Mouse (Mus musculus): ENCODE measurements at regions not wholly inside any gene's neighbourhood (a gene's known extent, or its start where the extent isn't known, plus 50 kb on each side); places are given as distances from the start of the nearest gene placed in this dataset.
"Not testable (repeated sequence)": the region's sequence is repeated elsewhere in the genome, so short reads cannot be mapped to it uniquely, and the experiment has no call there.

GRCm38 (mm10) chr17:29430401-29430800 is 60.2 kb upstream of the Pim1 start:
- Histone ChIP-seq H3K9me3 (ENCODE audit: control insufficient read depth, low read length) (no peaks in the 10 kb centered on the region), H3K27me3 (replicated peaks; ENCODE audit: control insufficient read depth, insufficient read depth, low read length) (no peaks in the 10 kb centered on the region), H3K9ac (ENCODE audit: low read depth, low read length) (no peak overlapping the region), H3K4me1 (ENCODE audit: control insufficient read depth, insufficient read depth, low read depth, low read length) (no peaks in the 10 kb centered on the region), H3K4me3 (ENCODE audit: low read length) (no peak overlapping the region), H3K27ac (ENCODE audit: low read depth, low read length) (no peak overlapping the region), H3K36me3 (ENCODE audit: control insufficient read depth, insufficient read depth, low read length) (no peaks in the 10 kb centered on the region), H3K4me2 (ENCODE audit: low read length) (no peak overlapping the region)
- no peak for ATAC-seq
- 84% methylated on average over 11 of the region's 11 CpGs for WGBS

DNA sequence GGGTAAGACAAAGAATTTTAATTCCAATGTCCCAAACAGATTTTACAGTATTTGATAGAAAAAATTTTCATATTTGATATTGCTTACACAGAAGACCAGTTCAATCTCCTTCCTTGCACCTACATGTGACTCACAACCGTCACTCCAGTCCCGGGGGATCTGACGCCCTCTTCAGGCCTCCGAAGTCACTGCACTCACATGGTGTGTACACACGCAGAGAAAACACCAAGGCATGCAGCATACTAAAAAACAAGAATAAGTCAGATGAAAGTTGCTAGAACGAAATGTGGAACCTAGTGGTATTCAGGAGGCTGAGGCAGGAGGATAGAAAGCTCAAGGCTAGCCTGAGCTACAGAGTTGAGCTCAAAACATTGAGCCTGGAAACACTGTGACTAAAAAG is 59.7 kb upstream of the Pim1 start:
- H3K4me2 ChIP-seq (ENCODE audit: low read length) = no peak overlapping the region
- H3K4me3 ChIP-seq (ENCODE audit: low read length) = no peak overlapping the region
- no peak for ATAC-seq
- H3K4me1 ChIP-seq (ENCODE audit: control insufficient read depth, insufficient read depth, low read depth, low read length) = no peaks in the 10 kb centered on the region
- H3K27ac ChIP-seq (ENCODE audit: low read depth, low read length) = no peak overlapping the region
- H3K9ac ChIP-seq (ENCODE audit: low read depth, low read length) = no peak overlapping the region
- H3K36me3 ChIP-seq (ENCODE audit: control insufficient read depth, insufficient read depth, low read length) = no peaks in the 10 kb centered on the region
- no peaks in the 10 kb centered on the region for H3K27me3 ChIP-seq (replicated peaks; ENCODE audit: control insufficient read depth, insufficient read depth, low read length)
- no peaks in the 10 kb centered on the region for H3K9me3 ChIP-seq (ENCODE audit: control insufficient read depth, low read length)
- 96% methylated on average over 6 of the region's 6 CpGs for WGBS

GRCm38 (mm10) chr17:29431553-29432297 is 58.8 kb upstream of the Pim1 start:
- 56% methylated on average over 8 of the region's 8 CpGs for WGBS

DNA sequence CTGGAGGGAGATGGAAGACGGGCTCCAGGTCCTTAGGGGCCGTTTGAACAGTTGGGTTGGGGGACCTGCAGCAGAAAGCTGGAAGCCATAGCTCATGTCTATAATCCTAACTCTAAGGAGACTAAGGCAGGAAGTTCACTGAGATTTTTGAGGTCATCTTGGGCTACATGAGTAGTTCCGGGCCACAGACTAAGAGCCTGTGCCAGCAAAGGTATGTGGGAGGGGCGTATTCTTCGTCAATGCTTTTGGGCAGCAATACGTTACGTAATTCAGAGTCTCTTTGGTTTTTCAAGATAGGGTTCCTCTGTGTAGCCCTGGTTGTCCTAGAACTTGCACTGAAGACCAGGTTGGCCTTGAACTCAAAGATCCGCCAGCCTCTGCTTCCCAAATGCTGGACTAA is 57.9 kb upstream of the Pim1 start:
- ATAC-seq = no peak
- H3K36me3 ChIP-seq (ENCODE audit: control insufficient read depth, insufficient read depth, low read length) = no peaks in the 10 kb centered on the region
- H3K9me3 ChIP-seq (ENCODE audit: control insufficient read depth, low read length) = no peaks in the 10 kb centered on the region
- H3K4me3 ChIP-seq (ENCODE audit: low read length) = no peak overlapping the region
- no peaks in the 10 kb centered on the region; the same call in none of the 2 replicates for H3K4me1 ChIP-seq (ENCODE audit: control insufficient read depth, insufficient read depth, low read depth, low read length)
- no peak overlapping the region for H3K4me2 ChIP-seq (ENCODE audit: low read length)
- H3K9ac ChIP-seq (ENCODE audit: low read depth, low read length) = no peak overlapping the region
- H3K27me3 ChIP-seq (replicated peaks; ENCODE audit: control insufficient read depth, insufficient read depth, low read length) = no peaks in the 10 kb centered on the region
- H3K27ac ChIP-seq (ENCODE audit: low read depth, low read length) = no peak overlapping the region
- WGBS = 96% methylated on average over 8 of the region's 8 CpGs

More at GRCm38 (mm10) chr17:29431553-29432297, 58.8 kb upstream of the Pim1 start:
- Histone ChIP-seq H3K36me3 (ENCODE audit: control insufficient read depth, insufficient read depth, low read length) (no peaks in the 10 kb centered on the region), H3K27ac (ENCODE audit: low read depth, low read length) (no peak overlapping the region), H3K4me1 (ENCODE audit: control insufficient read depth, insufficient read depth, low read depth, low read length) (no peaks in the 10 kb centered on the region; the same call in 1 of the 2 replicates), H3K4me3 (ENCODE audit: low read length) (no peak overlapping the region), H3K4me2 (ENCODE audit: low read length) (no peak overlapping the region), H3K27me3 (replicated peaks; ENCODE audit: control insufficient read depth, insufficient read depth, low read length) (no peaks in the 10 kb centered on the region), H3K9ac (ENCODE audit: low read depth, low read length) (no peak overlapping the region), H3K9me3 (ENCODE audit: control insufficient read depth, low read length) (no peaks in the 10 kb centered on the region)
- ATAC-seq = no peak

- no peaks in the 10 kb centered on the region for H3K9me3 ChIP-seq (ENCODE audit: control insufficient read depth, low read length)
- no peaks in the 10 kb centered on the region for H3K36me3 ChIP-seq (ENCODE audit: control insufficient read depth, insufficient read depth, low read length)
- no peak for ATAC-seq
- no peak overlapping the region for H3K4me3 ChIP-seq (ENCODE audit: low read length)
- H3K4me2 ChIP-seq (ENCODE audit: low read length) = no peak overlapping the region
- peaks cover 2% of the 10 kb centered on the region for H3K4me1 ChIP-seq (ENCODE audit: control insufficient read depth, insufficient read depth, low read depth, low read length)
- H3K9ac ChIP-seq (ENCODE audit: low read depth, low read length) = no peak overlapping the region
- H3K27me3 ChIP-seq (replicated peaks; ENCODE audit: control insufficient read depth, insufficient read depth, low read length) = no peaks in the 10 kb centered on the region
- WGBS = 75% methylated on average over 8 of the region's 8 CpGs
- H3K27ac ChIP-seq (ENCODE audit: low read depth, low read length) = no peak overlapping the region
Observed at GRCm38 (mm10) chr17:29433370-29433769, 57.2 kb upstream of the Pim1 start.

- Histone ChIP-seq H3K4me1 (ENCODE audit: control insufficient read depth, insufficient read depth, low read depth, low read length) (peaks cover 2% of the 10 kb centered on the region), H3K9me3 (ENCODE audit: control insufficient read depth, low read length) (no peaks in the 10 kb centered on the region), H3K36me3 (ENCODE audit: control insufficient read depth, insufficient read depth, low read length) (no peaks in the 10 kb centered on the region), H3K4me2 (ENCODE audit: low read length) (no peak overlapping the region), H3K9ac (ENCODE audit: low read depth, low read length) (no peak overlapping the region), H3K27ac (ENCODE audit: low read depth, low read length) (no peak overlapping the region), H3K27me3 (replicated peaks; ENCODE audit: control insufficient read depth, insufficient read depth, low read length) (no peaks in the 10 kb centered on the region), H3K4me3 (ENCODE audit: low read length) (no peak overlapping the region)
- 62% methylated on average over 20 of the region's 20 CpGs for WGBS
- ATAC-seq = no peak
Observed at GRCm38 (mm10) chr17:29434074-29434944, 56.2 kb upstream of the Pim1 start.

DNA sequence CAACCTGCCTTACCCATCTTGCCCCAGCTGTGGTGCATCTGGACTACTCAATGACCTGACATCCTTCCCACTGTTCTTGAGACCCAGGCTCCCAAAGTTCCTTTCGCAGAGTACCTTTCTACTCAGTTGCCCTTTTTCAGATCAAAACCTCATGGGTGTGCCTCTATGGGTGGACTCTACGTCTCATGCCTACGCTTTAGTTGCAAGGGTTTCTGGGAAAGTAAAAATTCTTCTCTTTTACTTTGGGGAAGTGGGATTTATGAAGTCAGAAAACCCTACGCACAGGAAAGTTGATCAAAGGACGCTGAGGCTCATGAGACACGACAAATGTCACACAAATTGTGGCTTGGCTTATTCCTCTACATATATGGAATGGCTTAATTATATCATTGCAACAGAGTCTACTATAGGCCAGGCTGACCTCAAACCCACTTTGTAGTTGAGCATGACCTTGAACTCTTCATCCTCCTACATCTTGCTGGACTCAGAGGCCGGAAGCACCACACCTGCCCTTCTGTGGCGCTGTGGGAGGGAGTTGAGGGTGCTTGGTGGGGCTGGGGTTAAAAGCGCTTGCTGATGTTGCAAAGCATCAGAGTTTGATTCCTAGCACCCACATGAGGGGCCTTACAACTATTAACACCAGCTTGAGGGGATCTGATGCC is 55.1 kb upstream of the Pim1 start:
- Histone ChIP-seq H3K27me3 (replicated peaks; ENCODE audit: control insufficient read depth, insufficient read depth, low read length) (no peaks in the 10 kb centered on the region), H3K36me3 (ENCODE audit: control insufficient read depth, insufficient read depth, low read length) (no peaks in the 10 kb centered on the region), H3K9ac (ENCODE audit: low read depth, low read length) (no peak overlapping the region), H3K27ac (ENCODE audit: low read depth, low read length) (no peak overlapping the region), H3K9me3 (ENCODE audit: control insufficient read depth, low read length) (no peaks in the 10 kb centered on the region), H3K4me2 (ENCODE audit: low read length) (no peak overlapping the region), H3K4me3 (ENCODE audit: low read length) (no peak overlapping the region), H3K4me1 (ENCODE audit: control insufficient read depth, insufficient read depth, low read depth, low read length) (peaks cover 2% of the 10 kb centered on the region)
- ATAC-seq = no peak
- 97% methylated on average over 9 of the region's 9 CpGs for WGBS

- H3K9me3 ChIP-seq (ENCODE audit: control insufficient read depth, low read length); H3K36me3 ChIP-seq (ENCODE audit: control insufficient read depth, insufficient read depth, low read length); H3K4me1 ChIP-seq (ENCODE audit: control insufficient read depth, insufficient read depth, low read depth, low read length); H3K27me3 ChIP-seq (replicated peaks; ENCODE audit: control insufficient read depth, insufficient read depth, low read length); ATAC-seq; H3K4me3 ChIP-seq (ENCODE audit: low read length): not testable (repeated sequence)
- peak overlapping the region; percentile 68 for H3K4me2 ChIP-seq (ENCODE audit: low read length)
- H3K9ac ChIP-seq (ENCODE audit: low read depth, low read length) = peak overlapping the region; percentile 68; the same call in 1 of the 2 replicates
- H3K27ac ChIP-seq (ENCODE audit: low read depth, low read length) = peak overlapping the region; percentile 73
- 65% methylated on average over 8 of the region's 9 CpGs for WGBS
Observed at GRCm38 (mm10) chr17:29436484-29436870, 54.1 kb upstream of the Pim1 start.

All from hindbrain, embryonic 16.5 days (tissue).